Mouse (Mus musculus): ENCODE data around the gene Dirc2.

DNA sequence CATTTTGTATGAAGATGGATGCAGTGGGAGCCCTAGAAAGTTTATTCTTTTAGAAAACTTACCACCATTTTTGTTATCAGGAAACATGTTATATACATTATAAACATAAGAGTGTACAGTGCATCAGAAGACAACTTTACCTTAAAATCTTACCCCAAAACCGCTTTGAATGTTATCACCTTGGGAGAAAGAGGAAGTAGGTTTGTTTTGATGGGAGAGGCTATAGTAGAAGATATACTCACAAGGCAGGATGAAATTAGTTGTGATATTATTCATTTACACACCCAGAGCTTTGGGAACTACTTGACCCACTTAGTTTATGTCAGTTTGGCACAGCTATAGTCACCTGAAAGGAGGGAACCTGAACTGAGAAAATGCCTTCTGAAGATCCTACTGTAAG is 6.7 kb upstream of the Dirc2 start:
- no peak for TF ChIP-seq POLR2A (IDR thresholded peaks at IDR 0.05; ENCODE audit: borderline replicate concordance, extremely low read depth, low read depth, low read length)
- no peak for TF ChIP-seq CTCF (IDR thresholded peaks at IDR 0.05; ENCODE audit: insufficient read depth, low read length)

Data from lung, adult 2 months (tissue).